Mouse (Mus musculus) spleen, adult 2 months (tissue): ENCODE results near the gene Gm5447. TPM values are rescaled to one million over a fixed set of nuclear protein-coding genes. Genes with fewer than 3 reads are reported as not detected.

Experiments used
- DNase-seq, 2 experiments: peaks; one replicate each; pipeline versions ENCODE4 v3.0.0 to v3.0.0-alpha.2; 2012 to 2021; ENCODE audit warnings: low spot score in 2 of 2, low read depth in 1 of 2
- H3K27ac ChIP-seq: fragments of 200-500 bp; 2 replicates; pipeline ENCODE4 v1.5.1; 2012; ENCODE audit warnings: low read length, inconsistent platforms; ENCODE audit not compliant: insufficient read depth
- H3K27me3 ChIP-seq: fragments of 200-500 bp; 2 replicates; pipeline ENCODE4 v1.6.1; 2012; ENCODE audit warnings: mild to moderate bottlenecking, moderate library complexity, low read length, inconsistent platforms; ENCODE audit not compliant: control insufficient read depth, insufficient read depth
- H3K36me3 ChIP-seq: fragments of 200-500 bp; 2 replicates; pipeline ENCODE4 v1.6.1; 2012; ENCODE audit warnings: mild to moderate bottlenecking, low read length, inconsistent platforms; ENCODE audit not compliant: control insufficient read depth, insufficient read depth
- H3K4me1 ChIP-seq: fragments of 200-500 bp; 2 replicates; pipeline ENCODE4 v1.6.1; 2011; ENCODE audit warnings: inconsistent platforms; ENCODE audit not compliant: control insufficient read depth, insufficient read depth, insufficient read length
- H3K4me3 ChIP-seq: fragments of 200-500 bp; 2 replicates; pipeline ENCODE4 v1.5.1; 2011; ENCODE audit warnings: mild to moderate bottlenecking, inconsistent platforms; ENCODE audit not compliant: insufficient read depth, insufficient read length; ENCODE audit errors: extremely low read depth
- CTCF ChIP-seq: fragments of 200-500 bp; IDR thresholded peaks from 2 replicates; pipeline ENCODE4 v1.5.1; 2011; ENCODE audit warnings: mild to moderate bottlenecking, inconsistent platforms; ENCODE audit not compliant: insufficient read depth, insufficient read length, insufficient replicate concordance; ENCODE audit errors: extremely low read depth
- POLR2A ChIP-seq: fragments of 200-500 bp; IDR thresholded peaks from 2 replicates; pipeline ENCODE4 v1.6.1; 2011; ENCODE audit warnings: low read depth, low read length, inconsistent platforms
- WGBS: fragments of 180-500 bp; shearing (Covaris S2); methylation state at CpG from one replicate; pipeline ENCODE4 v1.1.7; 2018; 5-methylcytosine and 5-hydroxymethylcytosine counted together
- polyA plus RNA-seq: library from polyadenylated mRNA; depleted of rRNA; stranded (reverse); fragments of >200 nt; gene quantifications from 2 replicates; pipeline ENCODE4 v1.2.3, GENCODE M21; 2012

Gm5447 gene
- polyA plus RNA-seq, 1 experiment = not detected

DNA sequence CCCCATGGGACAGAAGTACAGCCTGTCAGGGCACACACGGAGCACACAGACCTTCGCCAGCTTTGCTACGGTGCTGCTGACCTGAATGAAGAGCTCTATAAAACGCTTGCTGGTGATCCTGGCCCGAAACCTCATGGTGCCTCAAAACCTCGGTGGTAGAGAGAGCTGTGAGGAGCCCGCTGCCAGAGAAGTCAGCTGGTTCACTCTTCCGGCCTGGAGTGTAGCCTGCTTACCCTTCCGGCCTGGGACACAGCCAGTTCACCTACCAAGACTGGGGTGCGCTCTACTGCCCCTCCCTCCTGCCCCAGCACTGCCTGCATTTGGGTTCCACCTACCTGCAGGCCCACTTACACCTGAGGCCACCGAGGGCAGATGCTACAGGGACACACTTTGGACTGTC, 26.5 kb upstream of the Gm5447 start, which contains the start of gene Hus1b:
Gene Hus1b, minus strand, starts transcription at position 220 of the 400 bp plus-strand sequence.
- Histone ChIP-seq H3K27ac (0 out of 2 replicates have a peak within 1 kb of the TSS, but pooled peaks have one; percentile 1), H3K4me3 (no peak within 1 kb of the TSS), H3K27me3 (no peaks in the 10 kb centered on the region), H3K36me3 (no peaks in the 10 kb centered on the region), H3K4me1 (peaks cover 3% of the 10 kb centered on the region; the same call in 1 of the 2 replicates)
- 82% methylated on average over 11 of the region's 11 CpGs for WGBS
- no peak for TF ChIP-seq CTCF
- no peak for DNase-seq

DNA sequence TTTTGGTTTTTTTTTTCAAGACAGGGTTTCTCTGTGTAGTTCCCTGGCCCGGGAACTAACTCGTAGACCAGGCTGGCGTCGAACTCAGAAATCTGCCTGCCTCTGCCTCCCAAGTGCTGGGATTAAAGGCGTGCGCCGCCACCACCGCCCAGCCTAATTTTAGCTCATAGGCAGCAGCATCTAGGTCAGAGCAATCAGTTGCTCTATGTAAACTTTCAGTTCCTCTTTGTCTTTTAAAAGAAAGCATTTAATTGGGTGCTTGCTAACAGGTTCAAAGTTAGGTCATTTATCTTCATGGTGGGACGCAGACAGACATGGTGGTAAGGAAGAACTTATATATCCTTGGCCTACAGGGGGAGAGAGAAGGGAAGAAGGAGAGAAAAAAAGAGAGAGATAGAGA, 24.8 kb upstream of the Gm5447 start:
- peak in 1 of 2 experiments; percentile 35 for DNase-seq
- no peaks in the 10 kb centered on the region for H3K36me3 ChIP-seq
- no peaks in the 10 kb centered on the region for H3K27me3 ChIP-seq
- no peak overlapping the region for H3K27ac ChIP-seq
- no peak overlapping the region for H3K4me3 ChIP-seq
- 67% methylated on average over 9 of the region's 9 CpGs for WGBS
- TF ChIP-seq CTCF (no peak), POLR2A (no peak)
- peaks cover 7% of the 10 kb centered on the region; the same call in 1 of the 2 replicates for H3K4me1 ChIP-seq

DNA sequence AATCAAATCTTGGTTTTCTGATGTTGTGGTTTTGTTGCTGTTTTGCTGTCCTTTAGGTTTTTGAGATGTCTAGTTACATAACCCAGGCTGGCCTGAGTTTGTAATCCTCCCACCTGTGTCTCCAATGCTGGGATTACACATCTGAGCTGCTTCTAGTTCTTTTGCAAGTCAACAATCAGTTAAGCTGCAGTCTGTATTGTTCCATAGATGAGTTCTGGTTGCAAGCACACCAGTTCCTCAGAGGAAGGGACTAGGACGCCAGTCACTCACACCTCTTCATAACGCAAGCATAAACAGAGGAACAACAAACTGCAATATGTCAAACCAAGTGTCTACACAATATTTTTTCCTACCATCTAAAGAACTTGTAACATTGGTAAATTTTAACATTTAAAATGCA, 22.0 kb upstream of the Gm5447 start:
- 82% methylated on average over 2 of the region's 2 CpGs for WGBS
- Histone ChIP-seq H3K4me3 (no peak overlapping the region), H3K27me3 (no peaks in the 10 kb centered on the region), H3K27ac (no peak overlapping the region), H3K36me3 (no peaks in the 10 kb centered on the region), H3K4me1 (peaks cover 7% of the 10 kb centered on the region; the same call in 1 of the 2 replicates)
- DNase-seq = no peak
- no peak for TF ChIP-seq POLR2A
- no peak for TF ChIP-seq CTCF

DNA sequence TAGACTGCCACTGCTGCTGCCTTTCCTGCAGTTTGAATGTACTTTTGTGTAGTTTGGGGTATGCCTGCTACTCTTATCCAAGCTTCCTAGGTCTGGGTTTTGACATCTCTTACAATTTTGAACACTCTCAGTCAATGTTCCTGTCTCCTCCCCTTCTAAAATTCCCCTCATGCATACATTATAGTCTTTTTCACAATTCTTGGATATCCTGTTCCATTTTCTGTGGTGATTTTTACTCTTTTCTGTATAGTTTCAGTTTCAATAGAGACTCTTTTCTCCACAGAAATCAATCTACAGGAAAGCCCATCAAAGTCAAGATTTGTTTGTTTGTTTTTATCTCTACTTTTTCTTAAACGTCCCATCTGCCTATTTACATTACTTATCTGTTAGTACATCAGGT, 20.4 kb upstream of the Gm5447 start:
- WGBS = 49% methylated on average over 1 of the region's 1 CpGs
- DNase-seq = no peak
- TF ChIP-seq POLR2A = no peak
- no peak for TF ChIP-seq CTCF
- Histone ChIP-seq H3K27me3 (no peaks in the 10 kb centered on the region), H3K36me3 (no peaks in the 10 kb centered on the region), H3K27ac (no peak overlapping the region), H3K4me1 (peaks cover 3% of the 10 kb centered on the region; the same call in 1 of the 2 replicates), H3K4me3 (no peak overlapping the region)

DNA sequence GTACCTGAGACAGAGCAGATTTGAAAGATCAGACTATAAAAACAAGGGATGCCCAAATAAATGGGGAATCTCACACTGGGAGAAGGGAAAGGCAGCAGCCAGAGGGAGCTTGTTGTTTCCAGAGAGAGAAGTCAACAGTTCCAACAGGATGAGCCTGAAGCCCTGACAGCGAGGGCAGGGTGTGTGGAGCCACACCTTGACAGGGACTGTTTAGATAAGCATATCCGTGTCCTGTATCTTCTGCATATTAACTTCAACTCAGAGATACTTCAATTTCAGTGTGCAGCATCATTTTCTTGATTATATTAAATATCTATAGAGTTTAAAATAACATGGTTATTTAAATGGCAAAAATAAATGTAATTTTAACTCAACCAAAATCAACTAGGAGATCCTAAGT, 13.3 kb upstream of the Gm5447 start:
- TF ChIP-seq CTCF = no peak
- TF ChIP-seq POLR2A = no peak
- H3K27ac ChIP-seq = no peak overlapping the region
- H3K27me3 ChIP-seq = no peaks in the 10 kb centered on the region
- no peak overlapping the region for H3K4me3 ChIP-seq
- no peak for DNase-seq
- WGBS = 81% methylated on average over 2 of the region's 2 CpGs
- no peaks in the 10 kb centered on the region for H3K4me1 ChIP-seq
- no peaks in the 10 kb centered on the region for H3K36me3 ChIP-seq

DNA sequence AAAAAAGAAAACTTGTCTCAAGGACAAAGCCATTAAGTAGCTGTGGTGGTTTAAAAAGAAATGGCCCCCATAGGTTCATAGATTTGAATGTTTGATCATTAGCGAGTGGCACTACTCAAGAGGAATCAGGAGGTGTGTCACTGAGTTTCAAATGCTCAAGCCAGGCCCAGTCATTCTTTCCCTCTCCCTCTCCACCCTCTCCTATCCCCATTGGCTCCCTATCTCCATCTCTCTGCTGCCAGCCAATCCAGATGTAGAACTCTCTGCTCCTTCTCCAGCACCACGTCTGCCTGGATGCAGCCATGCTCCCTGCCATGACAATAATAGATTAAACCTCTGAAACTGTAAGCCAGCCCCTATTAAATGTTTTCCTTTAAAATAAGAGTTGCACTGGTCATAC, 12.1 kb upstream of the Gm5447 start:
- Histone ChIP-seq H3K27ac (no peak overlapping the region), H3K4me3 (no peak overlapping the region), H3K4me1 (no peaks in the 10 kb centered on the region), H3K36me3 (peaks cover 2% of the 10 kb centered on the region), H3K27me3 (no peaks in the 10 kb centered on the region)
- 90% methylated on average over 2 of the region's 2 CpGs for WGBS
- TF ChIP-seq POLR2A (no peak), CTCF (no peak)
- no peak for DNase-seq

DNA sequence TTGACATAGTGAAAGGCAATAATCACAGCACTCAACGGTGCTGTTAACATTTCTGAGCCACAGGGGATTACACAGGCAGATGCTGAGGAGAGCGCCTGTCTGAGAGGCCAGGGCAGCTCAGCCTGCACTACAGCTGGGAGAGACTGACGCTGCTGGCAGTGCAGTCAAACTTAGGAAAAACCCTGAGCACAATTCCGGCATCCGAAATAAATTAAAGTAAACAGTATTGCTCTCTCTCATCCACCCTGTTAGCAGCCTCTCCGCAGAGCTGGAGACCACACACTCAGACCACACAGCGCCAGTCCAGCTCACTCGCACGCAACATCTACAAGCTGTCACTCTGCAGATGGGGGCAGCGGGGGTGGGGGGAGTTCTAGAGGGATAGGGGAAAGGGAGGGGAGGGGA, 7.5 kb upstream of the Gm5447 start:
- DNase-seq = no peak
- H3K4me1 ChIP-seq = peaks cover 5% of the 10 kb centered on the region; the same call in 1 of the 2 replicates
- WGBS = 87% methylated on average over 10 of the region's 10 CpGs

DNA sequence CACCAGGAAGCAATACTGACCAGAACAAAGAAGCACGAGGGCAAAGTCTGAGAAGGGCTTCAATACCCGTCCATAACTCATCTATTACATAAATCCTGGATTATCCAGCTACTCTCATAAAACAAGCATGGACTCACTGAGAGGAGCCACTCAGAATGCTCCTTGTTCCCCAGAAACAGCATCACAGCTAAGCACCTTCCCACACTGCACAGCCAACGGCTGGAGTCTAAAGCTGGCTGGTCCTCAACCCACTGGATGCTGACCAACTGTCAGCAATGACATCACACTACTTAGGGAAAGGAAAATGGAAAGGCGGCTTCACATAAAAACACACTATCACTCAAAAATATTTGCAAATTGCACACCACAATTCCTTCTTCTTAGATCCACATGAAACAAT, 5.7 kb upstream of the Gm5447 start:
- DNase-seq = no peak
- 86% methylated on average over 4 of the region's 4 CpGs for WGBS
- Histone ChIP-seq H3K4me1 (peaks cover 5% of the 10 kb centered on the region), H3K27ac (no peak overlapping the region), H3K4me3 (no peak overlapping the region), H3K27me3 (no peaks in the 10 kb centered on the region), H3K36me3 (peaks cover 2% of the 10 kb centered on the region)
- TF ChIP-seq CTCF = no peak
- TF ChIP-seq POLR2A = no peak

More for the DNA sequence above, 7.5 kb upstream of the Gm5447 start:
- H3K27me3 ChIP-seq = no peaks in the 10 kb centered on the region
- TF ChIP-seq CTCF (no peak), POLR2A (no peak)
- no peak overlapping the region for H3K4me3 ChIP-seq
- no peak overlapping the region for H3K27ac ChIP-seq
- H3K36me3 ChIP-seq = peaks cover 2% of the 10 kb centered on the region
